Mouse (Mus musculus) brain, embryonic 18.5 days (tissue): ENCODE data around the gene Esp31.

Experiments
- DNase-seq: peaks from one replicate; pipeline ENCODE4 v3.0.0-alpha.2; 2012; ENCODE audit warnings: low read depth, low spot score

The Esp31 gene

GRCm38 (mm10) chr17:38639147-38639546, at the start of gene Esp31:
Esp31 (plus strand) TSS chr17:38639447.
- no peak for DNase-seq
